Mouse (Mus musculus) MEL (cell line): ENCODE measurements at regions not wholly inside any gene's neighbourhood (a gene's known extent, or its start where the extent isn't known, plus 50 kb on each side); places are given as distances from the start of the nearest gene placed in this dataset.

Experiments
- DNase-seq: peaks from one replicate; pipeline ENCODE4 v3.0.0; 2011; ENCODE audit warnings: low read depth, low spot score
- H3K27ac ChIP-seq: 2 replicates; pipeline ENCODE4 v1.5.1; 2012; ENCODE audit warnings: low read depth, mild to moderate bottlenecking, control low read depth, low read length, moderate library complexity; ENCODE audit not compliant: control insufficient read depth
- H3K27me3 ChIP-seq, 2 experiments: fragments of 150-350 bp in 1 of 2; sonication (generic) in 1 of 2; 2 replicates each; pipeline ENCODE4 v1.6.1; 2012; ENCODE audit warnings: low read length in 2 of 2, mild to moderate bottlenecking in 2 of 2, improper control_type of control experiment in 1 of 2, moderate library complexity in 1 of 2; ENCODE audit not compliant: insufficient read depth in 2 of 2, control insufficient read depth in 1 of 2
- H3K36me3 ChIP-seq, 2 experiments: 2 replicates each; pipeline ENCODE4 v1.6.1; 2012 to 2014; ENCODE audit warnings: low read length in 2 of 2, improper control_type of control experiment in 1 of 2, inconsistent platforms in 1 of 2, mild to moderate bottlenecking in 1 of 2; ENCODE audit not compliant: insufficient read depth in 2 of 2, control insufficient read depth in 1 of 2
- H3K4me1 ChIP-seq, 2 experiments: fragments of 150-350 bp in 1 of 2; sonication (generic) in 1 of 2; 2 replicates each; pipeline ENCODE4 v1.6.1; 2012; ENCODE audit warnings: low read length in 2 of 2, improper control_type of control experiment in 1 of 2, mild to moderate bottlenecking in 1 of 2; ENCODE audit not compliant: insufficient read depth in 2 of 2, control insufficient read depth in 1 of 2
- H3K4me3 ChIP-seq, 2 experiments: fragments of 150-350 bp in 1 of 2; sonication (generic) in 1 of 2; 2 replicates each; pipeline ENCODE4 v1.5.1; 2012; ENCODE audit warnings: low read depth in 2 of 2, low read length in 2 of 2, mild to moderate bottlenecking in 2 of 2, moderate library complexity in 2 of 2, control low read depth in 1 of 2, improper control_type of control experiment in 1 of 2; ENCODE audit not compliant: control insufficient read depth in 1 of 2, insufficient read depth in 1 of 2
- H3K79me2 ChIP-seq: 2 replicates; pipeline ENCODE4 v1.6.1; 2012; ENCODE audit warnings: mild to moderate bottlenecking, low read length, moderate library complexity; ENCODE audit not compliant: control insufficient read depth, poor library complexity, insufficient read depth
- H3K9ac ChIP-seq: 2 replicates; pipeline ENCODE4 v1.6.1; 2012; ENCODE audit warnings: low read depth, mild to moderate bottlenecking, control low read depth, low read length, moderate library complexity; ENCODE audit not compliant: control insufficient read depth, poor library complexity, severe bottlenecking
- H3K9me3 ChIP-seq: fragments of 150-350 bp; sonication (generic); replicated peaks from 2 replicates; pipeline ENCODE4 v1.6.1; 2012; ENCODE audit warnings: mild to moderate bottlenecking, low read length, improper control_type of control experiment, moderate library complexity; ENCODE audit not compliant: insufficient read depth
- BHLHE40 ChIP-seq: IDR thresholded peaks from 2 replicates; pipeline ENCODE4 v1.6.1; 2012; ENCODE audit warnings: low read depth, mild to moderate bottlenecking, inconsistent platforms, low read length, improper control_type of control experiment, borderline replicate concordance
- CTCF ChIP-seq, 3 experiments: IDR thresholded peaks in 2 of 3; conservative IDR thresholded peaks in 1 of 3; 2 replicates each; pipeline ENCODE4 v1.5.1; 2011 to 2012; ENCODE audit warnings: low read length in 3 of 3, low read depth in 2 of 3, mild to moderate bottlenecking in 2 of 3, improper control_type of control experiment in 1 of 3, inconsistent platforms in 1 of 3, mixed read lengths in 1 of 3, moderate library complexity in 1 of 3; ENCODE audit not compliant: control insufficient read depth in 1 of 3, insufficient read depth in 1 of 3, poor library complexity in 1 of 3, severe bottlenecking in 1 of 3
- GATA1 ChIP-seq: IDR thresholded peaks from 2 replicates; pipeline ENCODE4 v1.6.1; 2011; ENCODE audit warnings: low read depth, low read length, improper control_type of control experiment
- HCFC1 ChIP-seq: IDR thresholded peaks from 2 replicates; pipeline ENCODE4 v1.6.1; 2012; ENCODE audit warnings: low read depth, mild to moderate bottlenecking, inconsistent platforms, low read length, improper control_type of control experiment, moderate library complexity
- MAFK ChIP-seq: IDR thresholded peaks from 2 replicates; pipeline ENCODE4 v1.6.1; 2011; ENCODE audit warnings: low read depth, mild to moderate bottlenecking, low read length, improper control_type of control experiment, borderline replicate concordance
- MAZ ChIP-seq: IDR thresholded peaks from 2 replicates; pipeline ENCODE4 v1.6.1; 2012; ENCODE audit warnings: low read depth, mild to moderate bottlenecking, inconsistent platforms, low read length, improper control_type of control experiment
- MEF2A ChIP-seq: IDR thresholded peaks from 2 replicates; pipeline ENCODE4 v1.6.1; 2014; ENCODE audit warnings: low read depth, mild to moderate bottlenecking, inconsistent platforms, low read length, improper control_type of control experiment; ENCODE audit not compliant: poor library complexity, insufficient replicate concordance, severe bottlenecking; ENCODE audit errors: extremely low read depth
- MXI1 ChIP-seq: IDR thresholded peaks from 2 replicates; pipeline ENCODE4 v1.6.1; 2011; ENCODE audit warnings: mild to moderate bottlenecking, low read depth, low read length, improper control_type of control experiment
- MYB ChIP-seq: IDR thresholded peaks from 2 replicates; pipeline ENCODE4 v1.6.1; 2011; ENCODE audit warnings: mild to moderate bottlenecking, low read depth, low read length, improper control_type of control experiment
- MYC ChIP-seq: IDR thresholded peaks from 2 replicates; pipeline ENCODE4 v1.6.1; 2011; ENCODE audit warnings: low read depth, mild to moderate bottlenecking, low read length, improper control_type of control experiment, moderate library complexity
- POLR2A ChIP-seq, 2 experiments: IDR thresholded peaks; 2 replicates each; pipeline ENCODE4 v1.6.1; 2011 to 2012; ENCODE audit warnings: low read length in 2 of 2, mild to moderate bottlenecking in 2 of 2, control low read depth in 1 of 2, improper control_type of control experiment in 1 of 2, low read depth in 1 of 2, moderate library complexity in 1 of 2; ENCODE audit not compliant: control insufficient read depth in 1 of 2, insufficient read depth in 1 of 2, poor library complexity in 1 of 2
- POLR2AphosphoS5 ChIP-seq: IDR thresholded peaks from 2 replicates; pipeline ENCODE4 v1.6.1; 2012; ENCODE audit warnings: low read depth, borderline replicate concordance, mild to moderate bottlenecking, inconsistent platforms, low read length, moderate library complexity, mixed read lengths
- RAD21 ChIP-seq: IDR thresholded peaks from 2 replicates; pipeline ENCODE4 v1.6.1; 2011; ENCODE audit warnings: mild to moderate bottlenecking, low read depth, low read length, improper control_type of control experiment
- SIN3A ChIP-seq: IDR thresholded peaks from 2 replicates; pipeline ENCODE4 v1.6.1; 2012; ENCODE audit warnings: low read length, improper control_type of control experiment, inconsistent platforms
- TCF12 ChIP-seq: IDR thresholded peaks from 2 replicates; pipeline ENCODE4 v1.6.1; 2014; ENCODE audit warnings: low read depth, mild to moderate bottlenecking, inconsistent platforms, low read length, improper control_type of control experiment, moderate library complexity
- USF1 ChIP-seq: IDR thresholded peaks from 2 replicates; pipeline ENCODE4 v1.6.1; 2014; ENCODE audit warnings: low read depth, mild to moderate bottlenecking, inconsistent platforms, low read length, improper control_type of control experiment, moderate library complexity
- USF2 ChIP-seq, 2 experiments: IDR thresholded peaks; 2 replicates each; pipeline ENCODE4 v1.6.1; 2011 to 2012; ENCODE audit warnings: improper control_type of control experiment in 2 of 2, low read length in 2 of 2, borderline replicate concordance in 1 of 2, inconsistent platforms in 1 of 2, low read depth in 1 of 2, mild to moderate bottlenecking in 1 of 2; ENCODE audit not compliant: insufficient read depth in 1 of 2
- ZKSCAN1 ChIP-seq: IDR thresholded peaks from 2 replicates; pipeline ENCODE4 v1.6.1; 2012; ENCODE audit warnings: low read depth, mild to moderate bottlenecking, inconsistent platforms, low read length, improper control_type of control experiment, moderate library complexity
- ZMIZ1 ChIP-seq: IDR thresholded peaks from 2 replicates; pipeline ENCODE4 v1.6.1; 2012; ENCODE audit warnings: low read depth, mild to moderate bottlenecking, inconsistent platforms, low read length, improper control_type of control experiment, moderate library complexity
- ZNF384 ChIP-seq: IDR thresholded peaks from 2 replicates; pipeline ENCODE4 v1.6.1; 2012; ENCODE audit warnings: low read depth, mild to moderate bottlenecking, inconsistent platforms, low read length, improper control_type of control experiment

DNA sequence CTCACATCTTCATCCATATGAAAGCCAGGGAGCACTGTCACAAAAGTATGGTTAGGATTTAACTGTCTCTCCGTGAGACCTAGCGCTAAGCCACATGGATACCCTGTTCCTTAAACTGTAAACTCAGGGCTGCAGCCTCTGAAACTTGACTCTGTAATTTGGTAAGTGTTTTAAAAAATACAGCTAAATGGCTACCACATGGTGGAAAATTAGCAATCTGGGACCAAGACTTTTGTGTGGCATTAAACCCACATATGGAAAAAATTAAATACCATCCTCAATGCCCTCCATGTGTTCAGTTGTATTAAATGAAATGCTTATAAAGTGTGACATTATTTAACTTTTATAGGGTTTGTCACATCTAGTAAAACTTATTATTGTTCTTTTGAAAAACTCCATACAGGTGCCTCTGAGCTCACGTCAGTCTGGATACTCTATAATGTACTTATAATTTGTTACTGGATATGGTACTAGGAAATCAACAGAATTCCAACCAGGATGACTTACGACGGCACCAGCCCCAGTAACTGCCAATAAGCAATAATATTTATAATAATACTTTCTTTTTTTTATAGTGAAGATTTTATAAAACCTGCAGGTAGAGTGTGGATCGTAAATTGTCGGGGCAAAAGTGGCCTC lies 131.0 kb upstream of the Frg1 start:
- Histone ChIP-seq H3K36me3 (no peaks in the 10 kb centered on the region), H3K4me1 (no peaks in the 10 kb centered on the region), H3K9ac (no peak overlapping the region), H3K4me3 (no peak overlapping the region), H3K27me3 (no peaks in the 10 kb centered on the region), H3K27ac (no peak overlapping the region), H3K79me2 (no peaks in the 10 kb centered on the region), H3K9me3 (no peaks in the 10 kb centered on the region)
- no peak for TF ChIP-seq MAZ
- TF ChIP-seq GATA1: no peak
- TF ChIP-seq POLR2AphosphoS5: no peak
- TF ChIP-seq TCF12: no peak
- no peak for TF ChIP-seq HCFC1
- no peak for TF ChIP-seq USF1
- TF ChIP-seq MXI1: no peak
- TF ChIP-seq ZNF384: no peak
- TF ChIP-seq BHLHE40: no peak
- no peak for TF ChIP-seq MEF2A
- no peak for TF ChIP-seq ZKSCAN1
- TF ChIP-seq MAFK: no peak
- no peak for TF ChIP-seq MYB
- no peak for TF ChIP-seq ZMIZ1
- TF ChIP-seq SIN3A: no peak
- no peak for TF ChIP-seq USF2 (IDR thresholded peaks at IDR 0.05; ENCODE audit: borderline replicate concordance in 1 of 2, insufficient read depth in 1 of 2, low read depth in 1 of 2, low read length in 2 of 2)
- TF ChIP-seq RAD21: no peak
- no peak for TF ChIP-seq CTCF (IDR thresholded peaks at IDR 0.05 in 2 of 3, conservative IDR thresholded peaks at IDR 0.05 in 1 of 3; ENCODE audit: control insufficient read depth in 1 of 3, insufficient read depth in 1 of 3, low read depth in 2 of 3, low read length in 3 of 3, poor library complexity in 1 of 3, severe bottlenecking in 1 of 3)
- no peak for TF ChIP-seq POLR2A (IDR thresholded peaks at IDR 0.05; ENCODE audit: control insufficient read depth in 1 of 2, insufficient read depth in 1 of 2, low read depth in 1 of 2, low read length in 2 of 2, poor library complexity in 1 of 2)
- TF ChIP-seq MYC: no peak
- no peak for DNase-seq

DNA sequence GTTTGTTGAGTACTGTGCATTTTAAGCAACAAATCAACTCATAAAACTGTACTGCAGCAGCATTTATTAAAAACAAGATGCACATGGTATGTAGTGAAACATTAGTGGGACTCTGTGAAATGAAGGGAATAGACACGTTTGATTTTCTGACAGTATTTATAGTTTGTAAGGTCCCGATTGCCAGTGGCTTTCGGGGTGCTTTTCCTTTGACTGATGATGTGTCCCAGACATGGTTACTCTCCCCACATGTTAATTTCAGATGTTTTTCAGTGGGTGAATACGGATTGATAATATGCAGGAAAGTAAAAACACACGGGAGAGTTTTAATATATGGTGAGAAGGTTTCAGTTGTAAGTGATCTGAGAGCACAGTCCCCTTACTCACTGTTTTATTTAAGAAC lies 115.3 kb upstream of the Frg1 start:
- H3K36me3 ChIP-seq: no peaks in the 10 kb centered on the region
- H3K4me3 ChIP-seq: no peak overlapping the region
- no peaks in the 10 kb centered on the region for H3K79me2 ChIP-seq
- H3K4me1 ChIP-seq: no peaks in the 10 kb centered on the region
- no peaks in the 10 kb centered on the region for H3K27me3 ChIP-seq
- H3K9ac ChIP-seq: no peak overlapping the region
- no peak for DNase-seq
- TF ChIP-seq RAD21 (no peak), CTCF (IDR thresholded peaks at IDR 0.05 in 2 of 3, conservative IDR thresholded peaks at IDR 0.05 in 1 of 3; ENCODE audit: control insufficient read depth in 1 of 3, insufficient read depth in 1 of 3, low read depth in 2 of 3, low read length in 3 of 3, poor library complexity in 1 of 3, severe bottlenecking in 1 of 3) (no peak), SIN3A (no peak)
- 0 out of 2 replicates have a peak, but pooled peaks cover 2% of the 10 kb centered on the region for H3K9me3 ChIP-seq
- H3K27ac ChIP-seq: no peak overlapping the region
